Mouse (Mus musculus) thymus, postnatal 36 days (tissue): ENCODE results near the gene Sv2b.

ENCODE experiments used
- DNase-seq, 2 experiments: peaks; one replicate each; pipeline ENCODE4 v3.0.0; 2022; ENCODE audit warnings: mixed read lengths in 2 of 2

Sv2b gene

DNA sequence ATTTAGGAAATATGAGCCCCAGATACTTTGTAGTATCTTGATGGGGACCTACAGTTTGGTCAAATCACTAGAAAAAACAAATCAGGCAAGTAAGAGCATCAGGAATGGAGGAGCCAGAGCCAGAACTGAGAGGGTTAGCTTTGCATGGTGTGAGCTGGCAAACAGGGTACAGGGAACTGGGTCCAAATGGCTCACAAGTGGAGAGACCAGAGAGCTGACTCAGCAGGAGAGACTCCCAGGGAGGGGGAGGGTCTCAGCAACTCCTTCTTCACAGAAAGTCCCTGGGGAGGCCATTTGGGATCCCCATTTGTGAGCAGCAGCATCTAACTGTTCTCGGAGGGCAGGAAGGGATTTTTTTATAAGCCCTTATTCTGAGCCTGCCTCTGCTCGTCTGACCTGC, 18.5 kb downstream of the Sv2b start:
- DNase-seq = no peak

DNA sequence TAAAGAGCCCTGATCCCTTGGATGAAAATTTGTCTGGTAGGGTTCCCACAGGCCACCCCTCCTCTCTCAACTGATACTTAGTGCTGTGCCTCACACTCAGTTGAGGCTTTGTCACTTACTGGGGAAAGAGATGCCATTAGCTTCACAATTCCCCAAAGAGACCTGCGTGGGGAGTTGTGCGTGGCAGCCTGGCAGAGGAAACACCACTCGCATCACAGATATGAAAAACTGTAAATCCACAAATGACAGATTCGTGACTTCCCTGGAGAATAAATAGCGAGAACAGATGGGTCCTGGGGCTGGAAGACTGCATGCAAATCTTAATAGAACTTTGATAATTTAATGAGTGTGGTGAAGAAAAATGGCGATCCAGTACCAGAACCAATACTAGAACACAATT, 21.8 kb downstream of the Sv2b start:
- no peak for DNase-seq

GRCm38 (mm10) chr7:75282951-75283350, 26.1 kb downstream of the Sv2b start:
- DNase-seq = no peak

DNA sequence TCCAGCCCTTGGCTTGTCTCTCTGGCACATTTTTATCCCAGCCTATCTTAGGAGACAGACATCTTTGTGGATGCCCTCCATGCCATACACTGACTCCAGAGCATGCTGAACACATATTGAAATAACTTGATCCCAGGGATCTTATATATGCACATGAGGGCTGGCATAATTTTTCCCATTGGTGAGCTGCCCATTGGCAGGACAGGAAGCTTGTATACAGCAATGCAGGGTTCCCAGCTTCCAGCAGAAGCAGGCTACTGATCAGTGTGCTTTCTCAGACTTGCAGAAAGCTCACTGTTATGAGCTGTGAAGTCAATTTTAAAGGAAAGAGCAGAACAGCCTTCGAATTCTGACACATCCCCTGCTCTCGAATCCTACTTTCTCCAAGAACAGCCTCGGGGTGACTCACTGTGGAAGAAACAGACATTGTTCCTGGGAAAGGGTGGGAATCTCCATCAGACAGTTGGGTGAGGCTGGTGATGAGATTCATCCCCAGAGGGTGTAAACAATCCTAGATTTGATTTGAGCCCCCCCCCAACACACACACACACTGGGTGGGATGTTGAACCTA, 26.9 kb downstream of the Sv2b start:
- no peak for DNase-seq

GRCm38 (mm10) chr7:75281106-75281505, 28.0 kb downstream of the Sv2b start:
- DNase-seq = no peak

GRCm38 (mm10) chr7:75277847-75278246, 31.2 kb downstream of the Sv2b start:
- DNase-seq = no peak

- no peak for DNase-seq
These were observed 32.3 kb downstream of the Sv2b start for GRCm38 (mm10) chr7:75276739-75277138.

DNA sequence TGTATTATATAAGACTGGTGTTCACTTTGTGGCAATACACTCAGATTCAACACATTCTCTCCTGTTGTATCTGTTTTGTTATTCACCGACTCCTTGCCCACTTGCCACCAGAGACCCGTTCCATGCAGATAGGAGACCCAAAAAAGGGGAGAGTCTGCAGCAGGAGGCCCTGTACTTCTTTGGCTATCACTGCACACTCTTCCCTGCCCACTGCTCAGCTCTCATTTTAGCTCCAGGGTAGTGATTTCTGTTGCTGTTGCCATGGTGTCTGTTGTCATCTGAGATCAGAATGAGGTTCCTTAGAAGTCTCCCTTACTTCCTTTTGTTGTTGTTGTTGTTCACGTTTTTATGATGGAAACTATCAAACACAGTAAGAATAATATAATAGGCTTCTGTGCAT, 34.5 kb downstream of the Sv2b start:
- DNase-seq = no peak

GRCm38 (mm10) chr7:75273633-75274032, 35.4 kb downstream of the Sv2b start:
- no peak for DNase-seq

DNA sequence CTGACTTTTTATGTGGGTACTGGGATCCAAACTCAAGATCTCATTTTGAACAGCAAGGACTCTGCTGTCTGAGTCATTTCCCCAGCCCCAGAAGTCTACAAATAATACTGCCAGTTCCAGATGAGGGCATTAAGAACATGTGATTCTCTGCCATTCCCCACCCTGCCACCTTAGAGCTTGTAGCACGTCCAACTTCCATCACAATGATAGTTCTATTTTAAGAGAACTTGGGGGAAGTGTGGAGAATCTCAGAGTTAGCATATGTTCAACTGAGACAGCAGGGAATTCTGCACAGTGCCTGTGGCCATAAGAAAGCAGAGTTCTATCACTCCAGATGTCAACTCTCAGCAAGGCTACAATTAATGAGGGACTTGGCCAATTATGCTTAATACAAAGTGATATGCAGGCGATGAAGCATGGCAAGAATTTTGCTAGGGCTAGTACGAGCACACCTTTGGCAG, 37.1 kb downstream of the Sv2b start:
- DNase-seq = no peak

- no peak for DNase-seq
These were observed 37.8 kb downstream of the Sv2b start for GRCm38 (mm10) chr7:75271306-75271705.

- no peak for DNase-seq
These were observed 41.8 kb downstream of the Sv2b start for GRCm38 (mm10) chr7:75267236-75267635.

DNA sequence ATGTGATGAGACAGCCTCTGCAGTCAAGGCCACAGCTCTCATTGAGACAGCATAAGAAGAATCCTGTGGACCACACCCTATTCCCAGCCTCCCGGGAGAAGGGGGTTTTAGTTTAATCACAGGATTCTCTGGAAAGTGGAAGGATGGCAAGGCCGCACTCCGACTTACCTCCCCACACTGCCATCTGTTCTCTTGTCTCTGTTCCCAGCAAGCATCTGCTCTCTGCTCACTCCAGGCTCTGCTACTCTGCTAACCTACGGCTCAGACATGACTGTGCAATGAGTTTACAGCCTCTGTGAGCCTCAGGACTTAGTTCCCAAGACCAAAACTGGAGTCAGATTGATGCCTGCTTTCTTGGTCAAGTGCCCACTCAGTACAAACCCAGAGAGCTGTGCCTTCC, 43.8 kb downstream of the Sv2b start:
- no peak for DNase-seq

GRCm38 (mm10) chr7:75259945-75260344, 49.1 kb downstream of the Sv2b start:
- no peak for DNase-seq

DNA sequence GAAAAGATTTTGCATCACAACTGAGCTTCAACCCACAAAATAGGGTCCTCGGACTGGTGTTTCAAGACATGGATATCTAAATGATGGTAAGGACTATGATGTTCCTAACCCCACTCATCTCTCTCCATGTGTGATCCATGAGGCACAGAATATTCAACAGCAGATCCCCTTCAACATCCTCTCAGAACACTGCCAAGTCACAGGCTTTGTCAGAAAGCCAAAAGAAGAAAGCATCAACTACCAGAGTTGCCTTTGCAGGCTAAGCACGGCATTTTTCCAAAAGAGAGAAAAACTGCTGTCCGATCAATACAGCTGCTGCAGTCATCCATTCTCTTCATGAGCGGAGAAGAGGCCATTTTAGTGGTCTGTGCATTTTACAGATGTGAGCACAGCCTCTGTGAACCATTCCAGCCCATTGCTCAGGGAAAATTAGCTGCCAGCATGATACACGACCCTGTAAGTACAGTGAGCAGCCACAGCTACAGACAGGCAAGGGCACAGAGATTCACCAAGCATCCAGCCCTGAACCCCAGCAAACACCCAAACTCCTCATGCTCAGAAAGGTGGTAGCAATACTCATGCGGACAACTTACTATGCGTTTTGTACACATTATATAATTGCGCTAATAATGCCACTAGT, 55.3 kb downstream of the Sv2b start:
- no peak for DNase-seq

DNA sequence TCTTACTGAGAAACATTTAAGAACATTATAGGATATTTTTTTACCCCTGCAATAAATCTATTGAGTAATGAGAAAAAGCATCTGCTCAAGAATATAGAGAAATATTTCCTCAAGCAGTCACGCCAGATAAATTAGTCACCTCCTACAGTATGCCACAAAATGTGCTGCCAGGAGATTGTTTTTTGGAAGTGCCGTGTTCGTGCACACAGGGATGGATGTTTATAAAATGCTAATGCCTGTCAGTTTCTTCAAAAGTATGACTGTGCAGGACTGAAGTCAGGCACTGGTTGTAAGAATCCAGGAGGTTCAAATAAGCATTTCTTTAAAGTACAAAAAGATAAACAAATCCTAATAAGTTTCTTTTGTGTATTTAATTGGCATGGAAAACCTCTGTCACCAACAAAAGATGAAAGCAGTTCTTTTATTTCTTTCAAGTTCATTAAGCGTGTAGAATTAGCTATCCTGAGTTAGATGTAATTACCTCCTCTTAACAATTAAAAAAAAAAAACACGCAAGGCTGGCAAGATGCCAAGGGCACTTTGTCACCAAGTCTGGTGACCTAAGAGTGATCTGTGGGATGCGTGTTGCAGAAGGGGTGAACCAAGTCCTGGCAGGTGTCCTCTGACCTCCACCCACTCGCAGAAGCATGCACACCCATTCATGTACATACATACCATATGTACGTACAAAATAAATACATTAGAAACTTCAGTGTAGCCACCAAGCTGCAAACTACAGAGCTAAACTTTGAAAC, 68.1 kb downstream of the Sv2b start:
- no peak for DNase-seq

GRCm38 (mm10) chr7:75236386-75236785, 72.7 kb downstream of the Sv2b start:
- no peak for DNase-seq

- DNase-seq = no peak
These were observed 84.9 kb downstream of the Sv2b start for GRCm38 (mm10) chr7:75224206-75224605.

GRCm38 (mm10) chr7:75222704-75223431, 86.2 kb downstream of the Sv2b start:
- no peak for DNase-seq

GRCm38 (mm10) chr7:75220786-75221185, 88.3 kb downstream of the Sv2b start:
- no peak for DNase-seq

- DNase-seq = no peak
These were observed 88.8 kb downstream of the Sv2b start for GRCm38 (mm10) chr7:75220296-75220695.

DNA sequence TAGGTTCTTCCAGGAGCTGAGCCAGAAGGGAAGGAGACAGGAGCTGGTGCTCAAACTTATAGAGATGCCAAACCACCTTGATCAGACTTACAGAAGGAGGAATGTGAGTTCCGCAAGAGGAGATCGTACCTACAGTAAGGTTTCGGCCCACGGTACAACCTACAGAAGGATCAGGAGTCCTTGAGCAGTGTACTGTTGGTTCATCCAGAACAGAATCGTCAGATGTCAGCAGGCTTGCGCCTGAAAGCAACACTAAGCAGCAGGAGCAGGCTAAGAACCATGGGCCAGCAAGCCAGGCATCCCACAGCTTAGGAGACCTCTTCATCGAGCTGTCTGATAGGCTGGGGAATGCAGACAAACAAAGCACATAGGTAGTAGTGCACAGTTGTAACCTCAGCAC, 92.9 kb downstream of the Sv2b start:
- DNase-seq = no peak

DNA sequence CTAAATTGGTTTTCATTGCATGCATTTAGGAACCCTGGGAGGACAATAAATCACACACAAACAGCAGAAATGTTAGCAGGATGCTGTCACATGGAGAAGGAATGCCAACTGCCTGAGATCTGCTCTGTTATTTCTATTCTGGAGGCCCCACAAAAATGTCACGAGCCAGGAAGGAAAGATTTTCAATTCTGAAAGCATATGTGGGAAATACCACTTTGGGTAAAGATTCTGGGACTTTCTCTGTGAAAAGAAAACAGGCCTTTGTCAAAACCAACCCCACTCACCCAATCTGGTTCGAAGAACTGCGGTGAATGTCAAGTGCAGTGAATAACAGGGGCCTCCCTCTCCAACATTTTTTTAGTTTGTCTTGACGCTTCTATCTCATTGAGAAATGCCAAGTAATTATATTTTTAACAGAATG, 99.8 kb downstream of the Sv2b start:
- no peak for DNase-seq
